Mouse (Mus musculus) left cerebral cortex, postnatal 25 days (tissue): ENCODE data around the gene Gm266. TPM values are rescaled to one million over a fixed set of nuclear protein-coding genes. Genes with fewer than 3 reads are reported as not detected.
A peak's percentile ranks its signal among the peaks of the same experiment; 100 is the strongest.

Experiments used
- DNase-seq, 2 experiments: peaks; one replicate each; pipeline ENCODE4 v3.0.0; 2022; ENCODE audit warnings: low spot score in 2 of 2, mixed read lengths in 1 of 2
- intact Hi-C: fragments of 180-260 bp; cut with DNase I; formaldehyde crosslinking; loops from one replicate; pipeline ENCODE4 v1.15.1; 2025
- total RNA-seq, 2 experiments: library from RNA; stranded (reverse); gene quantifications; 2 replicates each; pipeline ENCODE4 v1.2.3; 2021

Gm266 gene
- total RNA-seq, 2 experiments from 2014 or later = 3.2 to 4.5 TPM

GRCm38 (mm10) chr12:111442309-111443010, 43.2 kb downstream of the Gm266 start, which contains the start of gene Tnfaip2:
TSS of gene Tnfaip2 (plus strand) at chr12:111442469.
- DNase-seq = no peak
- intact Hi-C loops = no loop called here

- intact Hi-C loops = no loop called here
- DNase-seq = peak in 1 of 2 experiments; percentile 76
Measured at GRCm38 (mm10) chr12:111441523-111441922, 44.1 kb downstream of the Gm266 start.

GRCm38 (mm10) chr12:111440701-111441373, 44.8 kb downstream of the Gm266 start:
- DNase-seq = no peak
- intact Hi-C loops = no loop called here

DNA sequence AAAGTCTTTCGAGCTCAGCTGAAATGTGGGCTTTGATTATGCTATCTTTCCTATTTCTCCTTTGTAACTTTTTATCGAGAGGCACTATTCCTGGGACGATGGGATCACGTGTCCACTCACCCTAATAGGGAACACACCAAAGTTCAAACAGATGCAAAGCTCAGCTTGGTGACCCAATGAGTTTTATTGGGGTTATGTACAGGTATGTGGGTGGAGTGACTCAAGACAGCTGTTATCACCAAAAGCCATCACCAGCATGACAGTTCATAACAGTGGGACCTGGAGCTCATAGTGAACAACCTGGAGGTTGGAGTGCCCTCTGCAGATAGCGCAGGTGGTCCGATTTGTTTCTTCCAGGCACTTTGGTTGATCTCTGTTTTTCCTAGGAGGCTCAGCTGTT, 46.8 kb downstream of the Gm266 start:
- intact Hi-C loops = no loop called here

GRCm38 (mm10) chr12:111437222-111437900, 48.3 kb downstream of the Gm266 start:
- intact Hi-C loops = no loop called here

More for the DNA sequence above, 46.8 kb downstream of the Gm266 start:
- no peak for DNase-seq

GRCm38 (mm10) chr12:111436640-111437039, 49.0 kb downstream of the Gm266 start:
- peak in 1 of 2 experiments; percentile 82 for DNase-seq
- intact Hi-C loops = no loop called here

More at GRCm38 (mm10) chr12:111437222-111437900, 48.3 kb downstream of the Gm266 start:
- no peak for DNase-seq

DNA sequence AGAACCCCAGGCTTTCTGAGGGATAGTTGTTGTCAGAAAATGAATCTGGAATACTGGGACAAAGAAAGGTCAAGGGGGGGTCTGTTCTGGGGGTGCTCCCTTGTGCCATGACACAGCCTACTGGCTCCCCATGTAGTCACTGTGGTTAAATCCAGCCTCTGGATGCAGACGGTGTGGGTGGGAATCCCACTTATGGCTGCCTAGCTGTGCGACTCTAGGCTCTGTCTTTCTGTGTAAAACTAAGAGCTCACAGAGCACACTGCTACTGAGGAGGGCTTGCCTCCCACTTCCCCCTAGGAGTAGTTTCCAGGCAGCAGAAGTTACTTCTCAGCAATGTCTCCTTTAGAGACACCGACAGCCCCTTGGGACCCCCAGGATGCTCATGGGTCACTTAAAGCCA, 49.5 kb downstream of the Gm266 start:
- intact Hi-C loops = no loop called here
- peak in 1 of 2 experiments; percentile 67 for DNase-seq

- no peak for DNase-seq
- intact Hi-C loops = no loop called here
Measured at GRCm38 (mm10) chr12:111434745-111435327, 50.8 kb downstream of the Gm266 start.

Other genes with a start within 250 kb of the Gm266 start
- 10 to 100 TPM in 1 of 2 experiments, 1 to 10 TPM in 1; 9.4 to 12.5 TPM for gene Amn, start 214.7 kb downstream of the Gm266 start, total RNA-seq
- 100 to 1,000 TPM; 133 TPM for gene Cdc42bpb, start 108.1 kb downstream of the Gm266 start, total RNA-seq
- 1 to 10 TPM; 1.5 to 2.5 TPM for gene Lbhd2, start 79.0 kb downstream of the Gm266 start, total RNA-seq
- 1 to 10 TPM in 1 of 2 experiments, under 1 TPM in 1; 0.85 to 1.3 TPM for gene Exoc3l4, start 68.8 kb downstream of the Gm266 start, total RNA-seq
- under 1 TPM; 0.53 to 0.66 TPM for gene Tnfaip2, start 43.4 kb downstream of the Gm266 start, total RNA-seq
- 100 to 1,000 TPM; 243 to 251 TPM for gene Eif5, start 52.2 kb upstream of the Gm266 start, total RNA-seq
- gene Mark3, start 88.7 kb upstream of the Gm266 start, total RNA-seq = 100 to 1,000 TPM; 107 to 109 TPM
- gene Ckb, start 186.5 kb upstream of the Gm266 start, total RNA-seq = 1,000 to 10,000 TPM; 1,727 to 1,729 TPM
- 10 to 100 TPM; 17.1 to 17.4 TPM for gene Trmt61a, start 192.3 kb upstream of the Gm266 start, total RNA-seq
- gene Bag5, start 227.4 kb upstream of the Gm266 start, total RNA-seq = 10 to 100 TPM; 53.9 to 56.9 TPM
- gene Apopt1, start 227.4 kb upstream of the Gm266 start, total RNA-seq = 10 to 100 TPM; 37.0 to 40.0 TPM